Comparison of ENCODE assay signal across 8 mouse cellular contexts in the genomic region with DNA sequence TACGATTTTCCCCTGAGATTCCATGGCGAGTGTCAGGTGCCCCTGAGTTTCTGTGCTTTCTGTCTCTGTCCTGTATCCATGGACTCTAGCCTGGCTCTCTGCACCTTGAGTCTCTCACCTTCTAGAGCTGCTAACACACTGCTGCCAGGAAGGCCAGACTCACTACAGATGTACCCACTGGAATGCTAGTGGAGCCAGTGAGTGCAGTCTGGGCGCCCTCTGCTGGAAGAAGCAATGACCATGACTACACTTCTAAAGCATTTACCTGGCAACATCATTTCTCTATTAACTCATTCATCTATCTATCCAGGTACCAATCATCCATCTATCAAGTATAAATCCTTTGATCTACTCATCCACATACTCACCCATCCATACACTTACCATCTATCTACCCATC. TPM values are rescaled to one million over a fixed set of nuclear protein-coding genes. Genes with fewer than 3 reads are reported as not detected.
DNase-seq lines count a peak whose midpoint lies in the region; ATAC-seq lines count a peak whose summit lies in the region.

No protein-coding gene starts in this region.

- no peaks in the 10 kb centered on the region; the same call in 1 of the 2 replicates for H3K27me3 ChIP-seq in embryonic facial prominence, embryonic 10.5 days (replicated peaks; ENCODE audit: low read depth, poor library complexity, severe bottlenecking)
- no peaks in the 10 kb centered on the region for H3K27me3 ChIP-seq in heart, embryonic 11.5 days (ENCODE audit: control insufficient read depth, insufficient read depth, low read length)
- H3K27me3 ChIP-seq in kidney, embryonic 15.5 days = no peaks in the 10 kb centered on the region
- H3K27me3 ChIP-seq in limb, embryonic 13.5 days = no peaks in the 10 kb centered on the region

- no peaks in the 10 kb centered on the region for H3K9me3 ChIP-seq in embryonic facial prominence, embryonic 10.5 days
- no peaks in the 10 kb centered on the region for H3K9me3 ChIP-seq in heart, embryonic 11.5 days (replicated peaks; ENCODE audit: control insufficient read depth, low read length)
- H3K9me3 ChIP-seq in kidney, embryonic 15.5 days (replicated peaks) = no peaks in the 10 kb centered on the region
- H3K9me3 ChIP-seq in limb, embryonic 13.5 days = no peaks in the 10 kb centered on the region

- no peak overlapping the region for H3K27ac ChIP-seq in embryonic facial prominence, embryonic 10.5 days (replicated peaks)
- H3K27ac ChIP-seq in heart, embryonic 11.5 days (ENCODE audit: low read depth, low read length) = no peak overlapping the region
- H3K27ac ChIP-seq in kidney, embryonic 15.5 days = no peak overlapping the region
- no peak overlapping the region for H3K27ac ChIP-seq in limb, embryonic 13.5 days

- 0 out of 2 replicates have a peak, but pooled peaks have one; percentile 58 for ATAC-seq in heart, embryonic 11.5 days (replicated peaks; ENCODE audit: insufficient number of reproducible peaks, low FRiP score, low TSS enrichment)
- 0 out of 2 replicates have a peak, but pooled peaks have one; percentile 54 for ATAC-seq in kidney, embryonic 15.5 days (replicated peaks; ENCODE audit: low FRiP score)
- ATAC-seq in limb, embryonic 13.5 days (ENCODE audit: low FRiP score, low read depth) = peak; percentile 80; the same call in 1 of the 2 replicates

- H3K36me3 ChIP-seq in embryonic facial prominence, embryonic 10.5 days (replicated peaks) = no peaks in the 10 kb centered on the region
- no peaks in the 10 kb centered on the region for H3K36me3 ChIP-seq in heart, embryonic 11.5 days (ENCODE audit: control insufficient read depth, insufficient read depth, low read length)
- no peaks in the 10 kb centered on the region for H3K36me3 ChIP-seq in kidney, embryonic 15.5 days
- no peaks in the 10 kb centered on the region for H3K36me3 ChIP-seq in limb, embryonic 13.5 days

- 41% methylated on average over 3 of the region's 3 CpGs for WGBS in embryonic facial prominence, embryonic 10.5 days
- WGBS in heart, embryonic 11.5 days (ENCODE audit: insufficient replicate concordance) = 46% methylated on average over 3 of the region's 3 CpGs
- WGBS in kidney, embryonic 15.5 days = 50% methylated on average over 3 of the region's 3 CpGs
- 28% methylated on average over 3 of the region's 3 CpGs for WGBS in limb, embryonic 13.5 days

- DNase-seq in 3T3-L1 (ENCODE audit: low read depth, low spot score) = peak; percentile 80
- DNase-seq in adrenal gland, postnatal 14 days = peak; percentile 80
- DNase-seq in embryonic facial prominence, embryonic 10.5 days (ENCODE audit: low spot score) = peak; percentile 75
- DNase-seq in ovary, adult 18-20 months (ENCODE audit: low spot score) = peak; percentile 22
- peak; percentile 79 for DNase-seq in thymus, postnatal 4 days

- H3K9ac ChIP-seq in heart, embryonic 11.5 days (ENCODE audit: low read depth, low read length) = no peak overlapping the region
- H3K9ac ChIP-seq in kidney, embryonic 15.5 days = no peak overlapping the region
- H3K9ac ChIP-seq in limb, embryonic 13.5 days = 0 out of 2 replicates have a peak overlapping the region, but pooled peaks have one; percentile 31

- no peak overlapping the region for H3K4me3 ChIP-seq in embryonic facial prominence, embryonic 10.5 days
- H3K4me3 ChIP-seq in heart, embryonic 11.5 days (ENCODE audit: low read depth, low read length) = no peak overlapping the region
- H3K4me3 ChIP-seq in kidney, embryonic 15.5 days (replicated peaks) = no peak overlapping the region
- H3K4me3 ChIP-seq in limb, embryonic 13.5 days = no peak overlapping the region

- peaks cover 11% of the 10 kb centered on the region for H3K4me1 ChIP-seq in embryonic facial prominence, embryonic 10.5 days
- no peaks in the 10 kb centered on the region for H3K4me1 ChIP-seq in heart, embryonic 11.5 days (ENCODE audit: control insufficient read depth, insufficient read depth, low read length)
- H3K4me1 ChIP-seq in kidney, embryonic 15.5 days = 0 out of 2 replicates have a peak, but pooled peaks cover 7% of the 10 kb centered on the region
- H3K4me1 ChIP-seq in limb, embryonic 13.5 days = 0 out of 2 replicates have a peak, but pooled peaks cover 4% of the 10 kb centered on the region

- H3K4me2 ChIP-seq in heart, embryonic 11.5 days = no peak overlapping the region
- no peak overlapping the region for H3K4me2 ChIP-seq in kidney, embryonic 15.5 days
- no peak overlapping the region for H3K4me2 ChIP-seq in limb, embryonic 13.5 days (replicated peaks)

RNA-seq across cellular contexts. Expression of a gene that starts 9.4 kb away (rescaled TPM):
- not detected in 2 replicates for total RNA-seq in adrenal gland, postnatal 14 days (2021)
- not detected in 2 replicates for polyA plus RNA-seq in embryonic facial prominence, embryonic 10.5 days (2016; fragmentation: Nextera tagmentation; extraction: Ambion mirVana)
- polyA plus RNA-seq in heart, embryonic 11.5 days (2014; fragmentation: Nextera tagmentation; extraction: Ambion mirVana) = 0.10 TPM in 1 of 2 replicates, not detected in the other
- polyA plus RNA-seq in kidney, embryonic 15.5 days (2015; fragmentation: Nextera tagmentation; extraction: Ambion mirVana) = 0.10 TPM in 1 of 2 replicates, not detected in the other
- not detected in 2 replicates for polyA plus RNA-seq in limb, embryonic 13.5 days (2015; fragmentation: Nextera tagmentation; extraction: Ambion mirVana)

RNA-seq across cellular contexts. Expression of a gene that starts 58.3 kb away (rescaled TPM):
- total RNA-seq in adrenal gland, postnatal 14 days (2021) = 14.0 and 18.4 TPM in 2 replicates
- polyA plus RNA-seq in embryonic facial prominence, embryonic 10.5 days (2016; fragmentation: Nextera tagmentation; extraction: Ambion mirVana) = 3.6 and 3.7 TPM in 2 replicates
- 3.9 and 6.4 TPM in 2 replicates for polyA plus RNA-seq in heart, embryonic 11.5 days (2014; fragmentation: Nextera tagmentation; extraction: Ambion mirVana)
- polyA plus RNA-seq in kidney, embryonic 15.5 days (2015; fragmentation: Nextera tagmentation; extraction: Ambion mirVana) = 12.7 and 16.9 TPM in 2 replicates
- polyA plus RNA-seq in limb, embryonic 13.5 days (2015; fragmentation: Nextera tagmentation; extraction: Ambion mirVana) = 5.8 and 7.0 TPM in 2 replicates

Comparison
In these comparisons a context has a peak if more than half of its experiments do, and no peak if none do; other contexts are left out.
1. DNase-seq: peak in every context shown above with its lines; median percentile 80 in 3T3-L1; 80 in adrenal gland, postnatal 14 days; 79 in thymus, postnatal 4 days; 75 in embryonic facial prominence, embryonic 10.5 days; 22 in ovary, adult 18-20 months.